Mouse (Mus musculus) embryonic facial prominence, embryonic 11.5 days (tissue): ENCODE results near the gene Acss2. TPM values are rescaled to one million over a fixed set of nuclear protein-coding genes. Genes with fewer than 3 reads are reported as not detected.

Experiments used
- ATAC-seq: fragments of 200-750 bp; cut with Nextera tagmentation; replicated peaks from 2 replicates; pipeline ENCODE4 v1.8.0; 2017; ENCODE audit warnings: low read depth; ENCODE audit not compliant: insufficient number of reproducible peaks, low FRiP score, low TSS enrichment
- DNase-seq: peaks from one replicate; pipeline ENCODE4 v3.0.0-alpha.2; 2015; ENCODE audit warnings: low spot score
- H3K27ac ChIP-seq: fragments of 300-500 bp; sonication (generic); replicated peaks from 2 replicates; pipeline ENCODE4 v1.5.1; 2014; ENCODE audit warnings: mild to moderate bottlenecking, low read depth, low read length, control low read depth
- H3K27me3 ChIP-seq: fragments of 300-500 bp; sonication (generic); 2 replicates; pipeline ENCODE4 v1.6.1; 2014; ENCODE audit warnings: mild to moderate bottlenecking, low read length, moderate library complexity, mixed read lengths; ENCODE audit not compliant: control insufficient read depth, insufficient read depth
- H3K36me3 ChIP-seq: fragments of 300-500 bp; sonication (generic); replicated peaks from 2 replicates; pipeline ENCODE4 v1.6.1; 2014; ENCODE audit warnings: low read depth, mild to moderate bottlenecking, low read length, moderate library complexity, mixed read lengths; ENCODE audit not compliant: control insufficient read depth, insufficient read depth
- H3K4me1 ChIP-seq: fragments of 300-500 bp; sonication (generic); 2 replicates; pipeline ENCODE4 v1.6.1; 2014; ENCODE audit warnings: low read length, mixed read lengths; ENCODE audit not compliant: control insufficient read depth, insufficient read depth
- H3K4me2 ChIP-seq: fragments of 300-500 bp; sonication (generic); 2 replicates; pipeline ENCODE4 v1.6.1; 2014; ENCODE audit warnings: low read depth, mild to moderate bottlenecking, control low read depth, low read length, moderate library complexity
- H3K4me3 ChIP-seq: fragments of 300-500 bp; sonication (generic); 2 replicates; pipeline ENCODE4 v1.5.1; 2014; ENCODE audit warnings: low read depth, low read length, control low read depth
- H3K9ac ChIP-seq: fragments of 300-500 bp; sonication (generic); replicated peaks from 2 replicates; pipeline ENCODE4 v1.6.1; 2014; ENCODE audit warnings: mild to moderate bottlenecking, control low read depth, low read length
- H3K9me3 ChIP-seq: fragments of 300-500 bp; sonication (generic); replicated peaks from 2 replicates; pipeline ENCODE4 v1.6.1; 2016; ENCODE audit warnings: mild to moderate bottlenecking, low read length, inconsistent platforms, mixed read lengths; ENCODE audit not compliant: control insufficient read depth
- WGBS: fragments of 180-500 bp; shearing (Covaris S2); extraction: QIAGEN DNeasy Blood & Tissue Kit; methylation state at CpG from one replicate; pipeline ENCODE4 v1.1.7; 2014; 5-methylcytosine and 5-hydroxymethylcytosine counted together
- microRNA counts: library from miRNA; unstranded; fragments of <30 nt; microRNA quantifications from one replicate; lab custom pipeline; 2016
- microRNA-seq: library from miRNA; unstranded; fragments of <30 nt; microRNA quantifications from one replicate; pipeline ENCODE4, GENCODE M21; 2016; ENCODE audit warnings: borderline number of aligned reads
- polyA plus RNA-seq: library from polyadenylated mRNA; unstranded; fragments of >200 nt; fragmentation: Nextera tagmentation; extraction: Ambion mirVana; gene quantifications from 2 replicates; pipeline ENCODE4 v1.2.1, GENCODE M21; 2014

The Acss2 gene
- polyA plus RNA-seq, 1 experiment from 2014 or later: 14.3 TPM

DNA sequence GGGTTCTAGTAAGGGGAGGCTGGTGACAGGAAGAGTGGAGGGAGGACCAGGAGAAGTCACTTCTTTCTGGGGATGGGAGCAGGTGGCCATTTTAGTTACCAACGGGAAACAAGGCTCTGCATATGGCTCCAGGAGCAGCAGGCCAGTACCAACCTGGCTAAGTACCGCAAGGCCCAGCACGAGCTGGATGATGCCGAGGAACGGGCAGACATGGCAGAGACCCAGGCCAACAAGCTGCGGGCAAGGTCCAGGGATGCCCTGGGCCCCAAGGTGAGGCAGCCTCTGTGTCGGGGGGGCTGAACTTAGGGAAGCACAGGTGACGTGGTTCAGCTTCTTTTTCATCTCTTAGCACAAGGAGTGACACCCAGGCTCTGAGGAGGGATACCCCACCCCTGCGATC lies 116.0 kb downstream of the Acss2 start:
- no peak overlapping the region for H3K9ac ChIP-seq
- ATAC-seq (no peak), DNase-seq (no peak)
- H3K4me1 ChIP-seq: no peaks in the 10 kb centered on the region; the same call in none of the 2 replicates
- WGBS: 89% methylated on average over 9 of the region's 9 CpGs
- no peak overlapping the region for H3K4me3 ChIP-seq
- no peak overlapping the region for H3K27ac ChIP-seq
- H3K4me2 ChIP-seq: no peak overlapping the region
- H3K36me3 ChIP-seq: peaks cover 9% of the 10 kb centered on the region
- H3K27me3 ChIP-seq: peaks cover 40% of the 10 kb centered on the region
- no peaks in the 10 kb centered on the region for H3K9me3 ChIP-seq

DNA sequence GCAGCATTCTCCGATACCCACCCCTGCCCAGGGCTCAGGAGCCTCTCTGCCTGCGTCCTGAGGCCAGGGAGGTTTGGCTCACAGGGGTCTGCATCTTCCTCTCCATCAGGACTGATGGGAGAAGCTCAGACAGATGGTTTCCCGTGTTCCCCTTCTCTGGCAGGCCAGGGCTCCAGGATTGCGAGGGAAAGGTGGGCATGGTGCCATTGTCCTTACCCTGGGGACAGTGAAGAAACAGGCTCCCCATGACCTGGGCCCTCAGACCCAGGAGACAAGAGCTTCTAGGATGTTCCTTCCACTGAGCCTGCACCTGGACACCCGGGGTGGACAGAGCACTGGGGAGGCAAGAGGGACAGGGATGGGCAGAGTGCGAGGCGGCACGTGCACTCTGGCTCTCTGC lies 116.8 kb downstream of the Acss2 start:
- Histone ChIP-seq H3K27ac (no peak overlapping the region), H3K9ac (no peak overlapping the region), H3K9me3 (no peaks in the 10 kb centered on the region), H3K4me1 (no peaks in the 10 kb centered on the region; the same call in none of the 2 replicates), H3K4me2 (no peak overlapping the region), H3K36me3 (peaks cover 9% of the 10 kb centered on the region), H3K27me3 (peaks cover 32% of the 10 kb centered on the region), H3K4me3 (no peak overlapping the region)
- ATAC-seq (no peak), DNase-seq (no peak)
- WGBS: 83% methylated on average over 8 of the region's 8 CpGs

MicroRNA genes within 50 kb of the gene (microRNA counts, 519-probe panel; counts per million panel counts)
- microRNA mmu-miR-499 (lab: Ali Mortazavi, UCI): not detected

Small RNA genes lying within 50 kb of the gene (microRNA-seq; reads per million reads assigned to microRNA genes)
- 32.0 reads per million, percentile 27 among the genes with 10 or more reads in this experiment for gene Mir499

Other genes with a start within 250 kb of the Acss2 start
- 113 and 149 TPM in 2 replicates for gene Map1lc3a, start 241.7 kb upstream of the Acss2 start, polyA plus RNA-seq
- 58.4 and 60.2 TPM in 2 replicates for gene Pigu, start 160.5 kb upstream of the Acss2 start, polyA plus RNA-seq
- gene Trp53inp2, start 136.9 kb upstream of the Acss2 start, polyA plus RNA-seq: 28.8 and 29.5 TPM in 2 replicates
- gene Ncoa6, start 44.1 kb upstream of the Acss2 start, polyA plus RNA-seq: 27.7 and 28.6 TPM in 2 replicates
- 3.1 and 4.3 TPM in 2 replicates for gene Ggt7, start 289 bp downstream of the Acss2 start, polyA plus RNA-seq
- 24.0 and 24.3 TPM in 2 replicates for gene Gss, start 74.9 kb downstream of the Acss2 start, polyA plus RNA-seq
- 0.34 and 0.45 TPM in 2 replicates for gene Myh7b, start 93.3 kb downstream of the Acss2 start, polyA plus RNA-seq
- gene Trpc4ap, start 174.4 kb downstream of the Acss2 start, polyA plus RNA-seq: 143 and 148 TPM in 2 replicates
- gene Edem2, start 211.5 kb downstream of the Acss2 start, polyA plus RNA-seq: 22.7 and 28.9 TPM in 2 replicates
- not detected in 2 replicates for gene Gm17581, start 217.9 kb downstream of the Acss2 start, polyA plus RNA-seq
- gene Procr, start 233.2 kb downstream of the Acss2 start, polyA plus RNA-seq: 2.7 and 2.8 TPM in 2 replicates